Mouse (Mus musculus) layer of hippocampus, postnatal 36 days (tissue): Measurements from ENCODE around the gene Lrp2. TPM values are rescaled to one million over a fixed set of nuclear protein-coding genes. Genes with fewer than 3 reads are reported as not detected.

Source experiments
- DNase-seq, 2 experiments: peaks; one replicate each; pipeline ENCODE4 v3.0.0; 2022
- total RNA-seq, 2 experiments: library from RNA; stranded (reverse); gene quantifications; 2 replicates each; pipeline ENCODE4 v1.2.3; 2021

Gene Lrp2
- total RNA-seq: under 1 TPM; 0.65 to 0.86 TPM

- DNase-seq: peak; percentile 10 to 13
These were observed at the start of gene Lrp2 for GRCm38 (mm10) chr2:69585886-69586398. Gene Lrp2 (minus strand): TSS chr2:69586065.

DNA sequence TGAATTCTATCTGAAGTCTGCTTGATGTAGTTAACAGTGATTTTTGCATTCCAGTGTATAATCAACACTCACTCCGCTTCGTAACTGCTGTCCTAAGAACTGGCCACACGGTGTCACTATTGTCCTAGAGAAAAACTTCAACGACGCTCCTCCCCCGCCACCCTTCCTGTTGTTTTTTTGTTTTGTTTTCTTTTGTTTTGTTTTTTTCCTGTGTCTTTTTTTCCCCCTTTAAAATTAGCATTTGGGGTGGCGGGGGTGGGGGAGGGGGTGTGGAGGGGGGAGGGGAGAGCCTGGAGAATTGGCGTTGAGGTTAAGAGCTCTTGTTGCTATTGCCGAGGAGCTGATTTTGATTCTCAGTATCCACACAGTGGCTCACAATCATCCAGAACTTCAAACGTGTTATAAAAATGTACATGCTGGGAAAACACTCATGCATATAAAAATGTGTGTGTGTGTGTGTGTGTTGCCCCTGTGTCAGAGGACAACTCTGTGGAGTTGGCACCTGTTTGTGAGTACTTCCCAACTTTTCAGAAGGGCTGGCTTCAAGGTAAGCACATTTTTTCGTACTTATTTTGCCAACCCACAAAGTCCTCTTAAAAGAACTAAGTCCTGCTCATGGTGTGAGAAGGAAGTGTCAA is 49.3 kb upstream of the Lrp2 start:
- peak; percentile 15 to 20 for DNase-seq

DNA sequence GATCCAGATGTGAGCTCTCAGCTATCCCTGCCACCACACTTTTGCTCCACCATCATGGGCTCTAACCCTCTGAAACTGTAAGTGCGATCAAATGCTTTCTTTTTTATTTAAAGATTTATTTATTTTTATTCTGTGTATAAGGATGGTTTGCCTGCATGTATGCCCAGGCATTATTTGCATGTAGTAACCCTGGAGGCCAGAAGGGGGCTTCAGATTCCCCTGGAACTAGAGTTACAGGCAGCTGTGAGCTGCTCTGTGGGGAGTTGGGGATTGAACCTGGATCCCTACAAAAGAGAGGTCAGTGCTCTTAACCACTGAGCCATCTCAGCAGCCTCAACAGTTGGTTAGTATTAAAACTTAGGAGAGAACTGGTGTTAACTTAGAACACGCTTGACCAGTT is 45.6 kb upstream of the Lrp2 start:
- DNase-seq: no peak

DNA sequence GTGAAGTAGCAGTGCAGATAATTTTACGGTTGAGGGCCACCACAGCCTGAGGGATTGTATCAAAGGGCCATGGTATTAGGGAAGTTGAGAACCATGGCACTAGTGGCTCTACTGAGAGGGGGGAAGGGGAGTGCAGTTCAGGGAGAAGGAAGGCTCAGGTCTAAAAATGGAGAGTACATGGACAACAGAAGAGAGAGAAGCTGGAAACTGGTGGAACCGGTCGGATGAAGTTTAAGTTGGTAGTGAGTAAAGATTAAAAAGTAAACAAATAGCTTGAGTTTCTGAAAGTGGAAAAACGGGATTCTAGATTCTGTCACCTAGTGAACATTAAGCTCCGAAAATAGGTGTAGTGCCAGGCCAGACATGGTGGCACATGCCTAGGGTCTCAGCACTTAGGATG is 44.9 kb upstream of the Lrp2 start:
- no peak for DNase-seq

GRCm38 (mm10) chr2:69629914-69630313 is 44.0 kb upstream of the Lrp2 start:
- no peak for DNase-seq

DNA sequence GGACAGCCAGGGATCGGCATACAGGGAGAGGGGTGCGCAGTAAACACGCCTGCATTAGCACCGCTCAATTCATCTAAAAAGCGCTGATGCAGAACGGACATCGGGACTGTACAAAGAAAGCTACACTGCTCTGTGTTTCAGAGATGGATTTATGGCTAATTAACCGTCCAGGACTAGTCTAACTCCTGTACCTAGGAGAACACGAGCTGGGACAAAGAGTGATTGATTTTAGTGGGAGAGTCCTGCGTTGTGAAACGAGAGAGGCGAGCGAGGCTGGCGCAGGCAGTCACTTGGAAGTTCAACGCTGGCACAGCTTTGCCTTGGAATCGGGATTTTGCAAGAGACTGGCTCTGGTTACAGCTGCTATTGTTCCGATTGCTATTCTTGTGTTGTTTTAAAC is 43.4 kb upstream of the Lrp2 start:
- no peak for DNase-seq

- no peak for DNase-seq
These were observed 33.4 kb upstream of the Lrp2 start for GRCm38 (mm10) chr2:69619286-69619685.

DNA sequence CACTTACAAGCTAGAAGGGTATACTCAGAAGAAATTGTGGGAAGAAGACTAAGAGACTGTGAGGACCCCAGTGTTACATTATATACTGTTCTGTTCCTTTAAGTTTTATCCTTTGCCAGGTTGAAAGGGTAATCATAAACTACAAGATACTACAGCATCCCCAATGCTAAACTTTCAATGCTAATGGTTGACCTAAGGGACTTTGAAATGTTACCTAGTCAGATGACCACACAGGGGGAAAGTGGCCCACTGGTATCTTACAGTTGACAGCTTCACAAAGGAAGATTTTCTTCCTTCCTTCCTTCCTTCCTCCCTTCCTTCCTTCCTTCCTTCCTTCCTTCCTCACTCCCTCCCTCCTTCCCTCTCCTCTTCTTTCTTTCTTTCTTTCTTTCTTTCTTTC is 32.5 kb upstream of the Lrp2 start:
- no peak for DNase-seq

DNA sequence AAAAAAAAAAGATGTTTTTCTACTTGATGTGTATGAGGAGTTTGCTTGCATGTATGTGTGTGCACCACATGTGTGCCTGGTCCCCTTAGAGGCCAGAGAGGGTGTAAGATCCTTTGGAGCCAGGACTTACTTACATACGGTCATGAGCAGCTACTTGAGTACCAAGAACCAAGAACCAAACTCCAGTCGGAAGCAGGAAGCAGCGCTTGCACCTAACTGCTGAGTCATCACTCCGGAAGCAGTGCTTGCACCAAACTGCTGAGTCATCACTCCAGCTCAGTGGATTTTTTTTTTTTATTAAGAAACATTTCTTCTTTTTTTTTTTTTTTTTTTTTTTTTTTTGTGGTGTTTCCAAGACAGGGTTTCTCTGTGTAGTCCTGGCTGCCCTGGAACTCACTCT is 27.4 kb upstream of the Lrp2 start:
- no peak for DNase-seq

- DNase-seq: no peak
These were observed 26.9 kb upstream of the Lrp2 start for GRCm38 (mm10) chr2:69612716-69613115.

DNA sequence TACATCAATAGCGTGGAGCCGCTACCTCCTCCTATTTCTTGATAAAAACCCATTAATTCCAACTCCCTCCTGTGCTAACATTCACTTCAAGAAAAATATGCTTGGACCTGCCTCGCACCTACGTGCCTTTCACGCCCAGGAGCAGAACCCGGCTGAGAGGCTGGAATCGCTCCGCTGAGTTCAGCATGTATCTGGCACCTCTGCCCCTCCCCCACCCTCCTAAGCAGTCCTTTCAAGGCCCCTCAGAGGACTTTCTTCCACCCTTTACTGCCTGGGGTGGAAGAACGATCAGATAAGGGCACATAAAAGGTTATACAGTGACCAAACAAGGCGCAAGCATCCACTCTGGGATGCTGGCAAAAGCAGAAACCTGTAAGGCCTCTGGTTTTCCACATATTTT is 26.4 kb upstream of the Lrp2 start:
- no peak for DNase-seq

DNA sequence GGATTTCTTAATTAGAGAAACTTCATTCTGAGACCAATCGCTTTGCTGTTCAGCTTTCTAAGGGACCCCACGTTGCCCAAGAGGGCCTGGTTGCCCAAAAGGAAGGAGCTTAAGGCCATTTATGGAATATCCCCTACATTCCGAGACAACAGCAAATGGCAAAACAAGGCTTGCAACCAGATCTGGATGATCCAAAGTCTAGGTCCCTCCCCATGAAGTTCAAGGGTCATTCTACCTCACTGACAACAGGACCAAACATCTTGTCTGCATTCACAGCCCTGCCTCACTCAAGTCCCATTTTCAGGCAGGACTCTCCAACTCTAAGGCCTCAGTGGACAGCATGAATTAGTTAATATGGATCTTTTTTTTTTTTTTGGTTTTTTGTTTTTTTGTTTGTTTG is 20.8 kb upstream of the Lrp2 start:
- no peak for DNase-seq

DNA sequence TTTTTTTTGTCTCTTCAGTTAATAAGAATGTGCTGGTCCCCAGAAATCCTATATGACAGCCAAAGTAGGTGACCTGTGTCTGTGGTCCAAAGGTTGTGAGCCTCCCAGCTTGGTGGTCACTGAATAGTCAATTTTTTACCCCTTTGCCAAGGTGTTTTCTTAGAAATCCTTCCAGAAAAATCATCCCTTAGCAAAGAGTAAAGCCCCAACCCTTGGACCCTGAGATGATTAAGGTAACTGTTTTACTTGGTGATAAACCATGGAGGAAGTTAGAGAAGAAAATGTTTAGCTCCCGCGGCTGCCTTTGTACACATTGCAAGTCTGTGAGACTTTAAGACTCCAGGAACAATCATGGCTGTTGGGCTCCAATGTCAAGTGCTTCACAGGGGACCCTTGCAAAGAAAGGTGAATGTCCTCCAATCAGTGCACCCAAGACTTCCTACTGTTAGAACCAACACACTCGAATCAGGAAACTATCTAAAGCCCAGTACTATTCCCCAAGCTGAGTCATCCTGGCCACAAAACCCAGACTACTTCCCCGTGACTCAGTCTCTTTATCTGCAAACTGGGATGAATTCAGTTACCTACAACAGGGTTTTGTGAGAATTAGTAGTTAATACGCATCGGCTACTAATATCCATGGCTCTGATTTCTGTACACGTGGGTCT is 18.0 kb upstream of the Lrp2 start:
- DNase-seq: no peak

- DNase-seq: no peak
These were observed 7.3 kb upstream of the Lrp2 start for GRCm38 (mm10) chr2:69593168-69593567.

- DNase-seq: no peak
These were observed 6.7 kb upstream of the Lrp2 start for GRCm38 (mm10) chr2:69592536-69592935.

- no peak for DNase-seq
These were observed 6.2 kb upstream of the Lrp2 start for GRCm38 (mm10) chr2:69591966-69592505.

DNA sequence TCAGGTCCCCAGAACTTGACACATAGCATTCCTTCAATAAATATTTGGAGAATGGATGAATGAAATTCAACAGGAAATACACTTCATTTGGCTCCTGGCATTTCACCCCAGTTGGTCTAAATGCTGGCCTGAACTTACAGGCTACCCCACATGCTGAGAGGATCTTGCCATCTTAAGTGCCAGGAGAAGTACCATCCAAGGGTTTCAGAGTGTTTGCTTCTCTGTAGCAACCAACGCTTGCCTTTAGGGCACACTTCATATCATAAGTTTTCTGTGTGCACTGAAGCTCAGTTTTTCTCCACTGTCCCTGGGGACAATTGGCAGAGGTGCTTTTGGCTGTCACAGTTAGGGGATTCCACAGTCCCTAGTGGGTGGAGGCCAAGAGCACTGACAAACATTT is 4.7 kb upstream of the Lrp2 start:
- no peak for DNase-seq

- DNase-seq: no peak
These were observed 2.0 kb upstream of the Lrp2 start for GRCm38 (mm10) chr2:69587896-69588295.

DNA sequence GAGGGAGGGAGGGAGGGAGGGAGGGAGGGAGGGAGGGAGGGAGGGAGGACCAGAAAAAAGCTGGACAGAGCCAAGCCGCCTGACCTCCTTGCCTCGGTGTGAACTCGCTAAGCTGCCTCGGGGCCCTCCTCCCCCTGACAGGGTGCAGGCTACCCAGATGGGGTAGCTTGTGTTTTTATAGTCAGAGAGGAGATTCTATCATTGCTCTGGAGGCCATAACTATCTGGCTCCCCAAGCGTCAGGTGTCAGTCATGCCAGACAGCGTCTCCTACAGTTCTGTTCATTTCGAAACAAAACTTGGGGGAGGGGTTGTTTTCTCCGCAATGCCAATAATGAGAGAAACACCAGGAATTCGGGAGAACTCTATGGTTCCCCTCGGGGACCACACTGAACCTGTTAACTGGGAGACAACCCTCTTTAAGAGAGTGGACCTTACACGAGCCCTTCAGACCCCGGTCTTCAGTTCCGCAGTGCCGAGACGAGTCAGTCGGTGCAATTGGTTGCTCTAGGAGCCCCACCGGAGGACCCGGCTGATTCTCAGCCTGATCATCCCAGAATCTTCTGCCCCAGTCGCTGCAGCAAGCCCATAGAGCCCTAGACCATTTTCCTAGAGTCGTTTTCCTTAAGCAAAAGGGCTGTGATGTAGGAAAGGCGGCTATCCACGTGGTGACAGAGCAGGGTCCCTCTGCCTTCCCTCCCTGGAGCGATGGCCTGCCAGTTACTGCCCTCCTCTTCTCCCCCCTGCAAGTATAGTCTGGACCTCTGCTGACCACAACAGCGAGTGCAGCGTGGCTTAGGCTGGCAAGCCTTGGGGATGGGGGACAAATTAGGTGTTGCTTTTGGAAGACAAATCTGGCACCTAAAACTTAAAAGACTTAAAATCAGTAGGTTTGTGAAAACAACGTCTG is 1.2 kb upstream of the Lrp2 start:
- no peak for DNase-seq

GRCm38 (mm10) chr2:69585191-69585885 is 527 bp downstream of the Lrp2 start:
- no peak for DNase-seq

DNA sequence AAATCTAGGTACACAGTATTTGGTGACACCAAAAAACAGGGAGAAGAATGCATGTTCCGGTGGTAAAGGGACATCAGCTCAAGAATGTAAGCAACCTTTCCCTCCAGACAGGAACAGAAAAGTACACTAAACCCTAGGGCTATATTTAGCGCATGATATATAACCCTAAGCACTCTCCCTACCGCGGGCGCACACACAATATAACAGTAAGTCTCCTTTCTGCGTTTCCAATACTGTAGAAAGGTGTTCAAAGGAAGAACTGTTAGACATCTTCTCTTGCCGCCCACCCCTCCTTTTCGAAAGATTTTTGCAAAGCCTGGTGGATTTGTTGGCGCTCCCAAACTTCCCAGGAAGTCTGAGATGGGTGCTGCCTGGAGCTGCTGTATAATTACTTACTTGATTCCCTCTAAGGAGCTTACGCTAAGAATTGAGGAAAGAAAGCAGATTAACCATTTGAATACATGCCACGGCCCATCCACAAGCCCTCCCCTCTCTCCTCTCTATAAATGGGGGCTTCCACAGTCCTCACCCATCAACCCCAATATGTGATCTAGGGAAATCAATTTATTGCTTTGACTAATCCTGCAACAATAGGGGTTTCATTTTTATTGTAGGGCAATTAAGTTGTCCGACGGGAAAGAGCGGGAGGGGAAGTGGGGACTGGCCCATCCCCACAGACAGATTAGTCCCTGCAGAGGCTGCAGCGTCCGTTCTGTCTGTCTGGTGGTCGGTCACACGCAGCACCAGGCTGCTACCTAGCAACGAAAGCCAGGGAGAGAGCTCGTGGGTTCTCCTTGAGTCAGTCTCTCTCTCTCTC is 1.5 kb downstream of the Lrp2 start:
- no peak for DNase-seq
